Mouse (Mus musculus): Measurements from ENCODE around the gene Rbpjl. TPM values are rescaled to one million over a fixed set of nuclear protein-coding genes. Genes with fewer than 3 reads are reported as not detected.
A peak's percentile ranks its signal among the peaks of the same experiment; 100 is the strongest.

Gene Rbpjl
- polyA plus RNA-seq, 1 experiment from 2014 or later: not detected

- Histone ChIP-seq H3K36me3 (no peaks in the 10 kb centered on the region), H3K4me3 (no peak overlapping the region), H3K9me3 (replicated peaks) (no peaks in the 10 kb centered on the region), H3K27ac (no peak overlapping the region), H3K27me3 (ENCODE audit: low read depth, poor library complexity, severe bottlenecking) (no peaks in the 10 kb centered on the region), H3K4me1 (no peaks in the 10 kb centered on the region)
- WGBS: 91% methylated on average over 15 of the region's 15 CpGs
- DNase-seq (ENCODE audit: low spot score): no peak
Measured at GRCm38 (mm10) chr2:164377478-164378426, 25.2 kb upstream of the Rbpjl start.

GRCm38 (mm10) chr2:164381726-164382125 is 21.2 kb upstream of the Rbpjl start:
- Histone ChIP-seq H3K27ac (no peak overlapping the region), H3K36me3 (no peaks in the 10 kb centered on the region), H3K4me3 (no peak overlapping the region), H3K27me3 (ENCODE audit: low read depth, poor library complexity, severe bottlenecking) (peaks cover 5% of the 10 kb centered on the region), H3K9me3 (replicated peaks) (no peaks in the 10 kb centered on the region), H3K4me1 (peaks cover 11% of the 10 kb centered on the region)
- 79% methylated on average over 8 of the region's 8 CpGs for WGBS
- no peak for DNase-seq (ENCODE audit: low spot score)

GRCm38 (mm10) chr2:164382971-164383370 is 20.0 kb upstream of the Rbpjl start:
- 83% methylated on average over 3 of the region's 3 CpGs for WGBS
- no peak overlapping the region for H3K27ac ChIP-seq

GRCm38 (mm10) chr2:164383656-164384399 is 19.1 kb upstream of the Rbpjl start:
- no peaks in the 10 kb centered on the region for H3K9me3 ChIP-seq (replicated peaks)
- 61% methylated on average over 11 of the region's 11 CpGs for WGBS

More at GRCm38 (mm10) chr2:164382971-164383370, 20.0 kb upstream of the Rbpjl start:
- no peak for DNase-seq (ENCODE audit: low spot score)
- no peaks in the 10 kb centered on the region for H3K9me3 ChIP-seq (replicated peaks)
- peaks cover 18% of the 10 kb centered on the region for H3K27me3 ChIP-seq (ENCODE audit: low read depth, poor library complexity, severe bottlenecking)
- H3K36me3 ChIP-seq: no peaks in the 10 kb centered on the region
- no peak overlapping the region for H3K4me3 ChIP-seq
- H3K4me1 ChIP-seq: peaks cover 11% of the 10 kb centered on the region

GRCm38 (mm10) chr2:164385927-164386763 is 16.8 kb upstream of the Rbpjl start:
- peak overlapping the region; percentile 79 for H3K27ac ChIP-seq

More at GRCm38 (mm10) chr2:164383656-164384399, 19.1 kb upstream of the Rbpjl start:
- Histone ChIP-seq H3K27ac (no peak overlapping the region), H3K4me3 (no peak overlapping the region), H3K27me3 (ENCODE audit: low read depth, poor library complexity, severe bottlenecking) (peaks cover 26% of the 10 kb centered on the region), H3K4me1 (peaks cover 13% of the 10 kb centered on the region), H3K36me3 (no peaks in the 10 kb centered on the region)
- no peak for DNase-seq (ENCODE audit: low spot score)

GRCm38 (mm10) chr2:164386953-164387352 is 16.0 kb upstream of the Rbpjl start:
- Histone ChIP-seq H3K36me3 (no peaks in the 10 kb centered on the region), H3K4me3 (no peak overlapping the region), H3K27me3 (ENCODE audit: low read depth, poor library complexity, severe bottlenecking) (peaks cover 56% of the 10 kb centered on the region), H3K27ac (peak overlapping the region; percentile 79; the same call in 1 of the 2 replicates), H3K9me3 (replicated peaks) (no peaks in the 10 kb centered on the region), H3K4me1 (peaks cover 24% of the 10 kb centered on the region)
- DNase-seq (ENCODE audit: low spot score): peak; percentile 53
- WGBS: 10% methylated on average over 8 of the region's 8 CpGs

More at GRCm38 (mm10) chr2:164385927-164386763, 16.8 kb upstream of the Rbpjl start:
- Histone ChIP-seq H3K4me3 (0 out of 2 replicates have a peak overlapping the region, but pooled peaks have one; percentile 3), H3K4me1 (peaks cover 24% of the 10 kb centered on the region), H3K36me3 (no peaks in the 10 kb centered on the region), H3K9me3 (replicated peaks) (no peaks in the 10 kb centered on the region), H3K27me3 (ENCODE audit: low read depth, poor library complexity, severe bottlenecking) (peaks cover 49% of the 10 kb centered on the region)
- 20% methylated on average over 18 of the region's 18 CpGs for WGBS
- DNase-seq (ENCODE audit: low spot score): peak; percentile 69

- H3K9me3 ChIP-seq (replicated peaks): no peaks in the 10 kb centered on the region
- peaks cover 70% of the 10 kb centered on the region for H3K27me3 ChIP-seq (ENCODE audit: low read depth, poor library complexity, severe bottlenecking)
- H3K4me3 ChIP-seq: peak within 1 kb of the TSS; percentile 55
- H3K27ac ChIP-seq: peak within 1 kb of the TSS; percentile 85
- no peaks in the 10 kb centered on the region for H3K36me3 ChIP-seq
- H3K4me1 ChIP-seq: peaks cover 24% of the 10 kb centered on the region
- peak; percentile 64 for DNase-seq (ENCODE audit: low spot score)
- WGBS: under 1% methylated on average over 17 of the region's 17 CpGs
Measured at GRCm38 (mm10) chr2:164389020-164389419, 13.9 kb upstream of the Rbpjl start, which contains the start of gene Slpi. Gene Slpi (minus strand): TSS chr2:164389095.

GRCm38 (mm10) chr2:164389499-164389898 is 13.4 kb upstream of the Rbpjl start:
- H3K36me3 ChIP-seq: no peaks in the 10 kb centered on the region
- H3K4me3 ChIP-seq: peak overlapping the region; percentile 55
- H3K27me3 ChIP-seq (ENCODE audit: low read depth, poor library complexity, severe bottlenecking): peaks cover 70% of the 10 kb centered on the region
- DNase-seq (ENCODE audit: low spot score): peak; percentile 92
- H3K4me1 ChIP-seq: peaks cover 24% of the 10 kb centered on the region
- under 1% methylated on average over 30 of the region's 30 CpGs for WGBS
- H3K9me3 ChIP-seq (replicated peaks): no peaks in the 10 kb centered on the region
- peak overlapping the region; percentile 85 for H3K27ac ChIP-seq

- DNase-seq (ENCODE audit: low spot score): no peak
- no peak overlapping the region for H3K4me3 ChIP-seq
- 79% methylated on average over 29 of the region's 29 CpGs for WGBS
- peaks cover 53% of the 10 kb centered on the region for H3K27me3 ChIP-seq (ENCODE audit: low read depth, poor library complexity, severe bottlenecking)
- H3K4me1 ChIP-seq: peaks cover 13% of the 10 kb centered on the region
- no peak overlapping the region for H3K27ac ChIP-seq
- no peaks in the 10 kb centered on the region for H3K36me3 ChIP-seq
- H3K9me3 ChIP-seq (replicated peaks): no peaks in the 10 kb centered on the region; the same call in 1 of the 2 replicates
Measured at GRCm38 (mm10) chr2:164393126-164393525, 9.8 kb upstream of the Rbpjl start.

- 88% methylated on average over 7 of the region's 7 CpGs for WGBS
- Histone ChIP-seq H3K27me3 (ENCODE audit: low read depth, poor library complexity, severe bottlenecking) (peaks cover 53% of the 10 kb centered on the region), H3K36me3 (no peaks in the 10 kb centered on the region)
Measured at GRCm38 (mm10) chr2:164396076-164396475, 6.9 kb upstream of the Rbpjl start.

GRCm38 (mm10) chr2:164396911-164397310 is 6.0 kb upstream of the Rbpjl start:
- no peak for DNase-seq (ENCODE audit: low spot score)
- 73% methylated on average over 12 of the region's 12 CpGs for WGBS
- peaks cover 54% of the 10 kb centered on the region for H3K27me3 ChIP-seq (ENCODE audit: low read depth, poor library complexity, severe bottlenecking)
- H3K4me3 ChIP-seq: no peak overlapping the region
- H3K9me3 ChIP-seq (replicated peaks): no peaks in the 10 kb centered on the region; the same call in 1 of the 2 replicates
- no peaks in the 10 kb centered on the region for H3K36me3 ChIP-seq
- peaks cover 8% of the 10 kb centered on the region for H3K4me1 ChIP-seq
- H3K27ac ChIP-seq: no peak overlapping the region

More at GRCm38 (mm10) chr2:164396076-164396475, 6.9 kb upstream of the Rbpjl start:
- no peak for DNase-seq (ENCODE audit: low spot score)
- Histone ChIP-seq H3K27ac (no peak overlapping the region), H3K9me3 (replicated peaks) (no peaks in the 10 kb centered on the region; the same call in 1 of the 2 replicates), H3K4me1 (peaks cover 8% of the 10 kb centered on the region), H3K4me3 (no peak overlapping the region)
